Mouse (Mus musculus) forebrain, embryonic 13.5 days (tissue): ENCODE data around the gene Defb21. TPM values are rescaled to one million over a fixed set of nuclear protein-coding genes. Genes with fewer than 3 reads are reported as not detected.

Source experiments
- ATAC-seq: fragments of 200-750 bp; cut with Nextera tagmentation; 2 replicates; pipeline ENCODE4 v1.8.0; 2017
- H3K27ac ChIP-seq: fragments of 300-500 bp; sonication (generic); 2 replicates; pipeline ENCODE4 v1.5.1; 2015; ENCODE audit warnings: inconsistent platforms, mild to moderate bottlenecking, moderate library complexity
- H3K27me3 ChIP-seq: fragments of 300-500 bp; sonication (generic); 2 replicates; pipeline ENCODE4 v1.6.1; 2015; ENCODE audit warnings: mild to moderate bottlenecking, inconsistent platforms
- H3K36me3 ChIP-seq: fragments of 300-500 bp; sonication (generic); 2 replicates; pipeline ENCODE4 v1.6.1; 2015; ENCODE audit warnings: mild to moderate bottlenecking, inconsistent platforms; ENCODE audit not compliant: poor library complexity, severe bottlenecking
- H3K4me1 ChIP-seq: fragments of 300-500 bp; sonication (generic); 2 replicates; pipeline ENCODE4 v1.6.1; 2015; ENCODE audit warnings: inconsistent platforms
- H3K4me2 ChIP-seq: fragments of 300-500 bp; sonication (generic); 2 replicates; pipeline ENCODE4 v1.6.1; 2015; ENCODE audit warnings: inconsistent platforms, mild to moderate bottlenecking, moderate library complexity
- H3K4me3 ChIP-seq: fragments of 300-500 bp; sonication (generic); 2 replicates; pipeline ENCODE4 v1.5.1; 2015; ENCODE audit warnings: mild to moderate bottlenecking, inconsistent platforms
- H3K9ac ChIP-seq: fragments of 300-500 bp; sonication (generic); 2 replicates; pipeline ENCODE4 v1.6.1; 2015; ENCODE audit warnings: mild to moderate bottlenecking, inconsistent platforms
- H3K9me3 ChIP-seq: fragments of 300-500 bp; sonication (generic); replicated peaks from 2 replicates; pipeline ENCODE4 v1.6.1; 2016; ENCODE audit warnings: inconsistent platforms
- WGBS: fragments of 180-500 bp; shearing (Covaris S2); methylation state at CpG from one replicate; pipeline ENCODE4 v1.1.7; 2015; 5-methylcytosine and 5-hydroxymethylcytosine counted together
- polyA plus RNA-seq: library from polyadenylated mRNA; unstranded; fragments of >200 nt; fragmentation: Nextera tagmentation; extraction: Ambion mirVana; gene quantifications from 2 replicates; pipeline ENCODE4 v1.2.1, GENCODE M21; 2015

Defb21 gene
- polyA plus RNA-seq: not detected in 2 replicates

DNA sequence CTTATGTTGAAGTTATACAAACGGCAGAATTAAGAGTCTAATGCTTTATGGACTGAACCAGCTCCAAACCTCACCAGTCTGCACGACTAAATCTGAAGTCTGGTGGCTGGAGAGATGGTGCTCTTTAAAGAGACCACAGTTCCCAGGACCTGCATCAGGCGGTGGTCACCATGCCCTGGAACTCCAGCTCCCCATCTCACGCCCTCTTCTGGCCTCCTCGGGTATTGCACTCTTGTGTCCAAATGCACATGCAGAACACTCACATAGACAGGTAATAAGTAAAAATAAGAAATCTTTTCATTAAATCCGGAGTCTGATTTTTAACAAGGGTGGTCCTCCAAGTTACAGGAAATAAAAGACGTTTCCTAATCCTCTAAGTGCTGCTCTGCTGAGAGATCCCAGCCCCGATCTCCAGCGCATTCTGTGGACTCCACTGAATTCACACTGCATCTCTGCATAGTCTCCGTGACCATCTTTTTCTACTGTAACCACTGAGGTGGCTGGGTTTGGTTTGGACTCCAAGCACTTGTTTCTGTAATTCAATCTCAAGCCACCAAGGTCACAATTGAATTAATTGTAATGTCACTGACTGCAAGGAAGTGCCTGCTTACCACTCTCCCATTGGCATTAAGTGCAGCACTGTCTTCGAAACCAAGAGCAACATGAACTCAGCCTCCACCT is at the start of gene Defb21:
Defb21 (plus strand) TSS at position 631 of the 681 bp plus-strand sequence.
- no peak for ATAC-seq
- no peak within 1 kb of the TSS for H3K4me3 ChIP-seq
- 64% methylated on average over 11 of the region's 11 CpGs for WGBS
- no peaks in the 10 kb centered on the region for H3K27me3 ChIP-seq
- no peak within 1 kb of the TSS for H3K27ac ChIP-seq
- H3K9ac ChIP-seq: no peak within 1 kb of the TSS
- H3K4me1 ChIP-seq: no peaks in the 10 kb centered on the region
- H3K36me3 ChIP-seq: no peaks in the 10 kb centered on the region
- H3K9me3 ChIP-seq: no peaks in the 10 kb centered on the region
- no peak within 1 kb of the TSS for H3K4me2 ChIP-seq

DNA sequence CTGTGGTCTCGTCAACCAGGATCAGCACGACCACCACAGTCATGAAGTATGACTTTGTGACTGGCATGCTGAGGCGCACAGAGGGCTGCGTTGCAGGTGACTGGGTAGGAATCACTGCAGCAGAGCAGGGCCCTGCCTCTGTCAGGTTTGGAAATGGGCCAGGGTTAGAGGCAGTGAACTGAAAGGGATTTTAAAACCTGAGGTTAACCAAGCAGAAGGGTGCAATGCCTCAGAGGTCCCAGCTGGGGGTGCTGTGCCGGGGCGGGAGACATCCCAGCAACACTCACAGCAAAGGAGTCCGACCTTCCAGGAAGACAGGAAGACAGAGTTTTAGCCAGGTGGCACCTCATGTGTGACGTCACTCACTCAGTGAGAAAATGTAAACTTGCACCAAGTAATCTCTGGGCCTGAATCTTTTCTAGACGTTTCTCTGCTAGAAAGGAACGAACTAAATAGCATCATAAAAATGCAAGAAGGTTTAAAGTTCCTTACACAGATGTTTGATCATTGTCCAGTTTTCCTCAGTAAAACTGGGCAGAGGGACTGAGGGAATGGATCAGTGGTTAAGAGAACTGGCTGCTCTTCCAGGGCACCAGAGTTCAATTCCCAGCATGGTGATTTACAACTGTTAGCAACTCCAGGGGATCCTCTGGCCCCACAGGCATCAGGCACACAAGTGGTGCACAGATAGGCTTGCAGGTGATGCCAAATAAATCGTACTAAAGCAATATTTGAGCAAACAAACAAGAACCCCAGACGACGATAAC is 32.4 kb upstream of the Defb21 start, which contains the start of gene Defb29:
Defb29 (minus strand) TSS at position 155 of the 767 bp plus-strand sequence.
- H3K27ac ChIP-seq: no peak within 1 kb of the TSS
- H3K9me3 ChIP-seq: no peaks in the 10 kb centered on the region
- H3K9ac ChIP-seq: no peak within 1 kb of the TSS
- WGBS: 57% methylated on average over 13 of the region's 13 CpGs
- H3K36me3 ChIP-seq: no peaks in the 10 kb centered on the region
- no peaks in the 10 kb centered on the region for H3K4me1 ChIP-seq
- no peak within 1 kb of the TSS for H3K4me2 ChIP-seq
- H3K4me3 ChIP-seq: no peak within 1 kb of the TSS
- no peaks in the 10 kb centered on the region for H3K27me3 ChIP-seq
- no peak for ATAC-seq

GRCm38 (mm10) chr2:152541979-152542378 is 30.6 kb upstream of the Defb21 start:
- Histone ChIP-seq H3K9ac (no peak overlapping the region), H3K27me3 (no peaks in the 10 kb centered on the region), H3K27ac (no peak overlapping the region), H3K4me1 (no peaks in the 10 kb centered on the region), H3K36me3 (no peaks in the 10 kb centered on the region), H3K9me3 (no peaks in the 10 kb centered on the region), H3K4me2 (no peak overlapping the region), H3K4me3 (no peak overlapping the region)
- 87% methylated on average over 9 of the region's 9 CpGs for WGBS
- no peak for ATAC-seq

DNA sequence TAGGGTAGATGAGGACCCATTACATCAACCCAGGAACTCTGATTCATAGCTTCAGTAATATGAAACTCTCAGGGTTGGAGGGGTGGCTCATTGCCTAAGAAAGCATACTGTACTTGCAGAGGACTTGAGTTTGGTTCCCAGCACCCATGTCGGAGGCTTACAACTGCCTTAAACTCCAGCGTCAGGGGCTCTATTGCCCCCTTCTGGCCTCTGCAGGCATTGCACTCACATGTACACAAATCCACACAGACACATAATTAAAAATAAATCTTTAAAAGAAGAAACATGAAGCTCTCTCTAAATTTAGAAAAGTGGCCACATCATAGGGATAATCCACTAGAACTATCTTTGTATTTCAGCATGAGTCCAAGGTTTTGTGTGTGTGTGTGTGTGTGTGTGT is 29.6 kb upstream of the Defb21 start:
- no peak overlapping the region for H3K27ac ChIP-seq

DNA sequence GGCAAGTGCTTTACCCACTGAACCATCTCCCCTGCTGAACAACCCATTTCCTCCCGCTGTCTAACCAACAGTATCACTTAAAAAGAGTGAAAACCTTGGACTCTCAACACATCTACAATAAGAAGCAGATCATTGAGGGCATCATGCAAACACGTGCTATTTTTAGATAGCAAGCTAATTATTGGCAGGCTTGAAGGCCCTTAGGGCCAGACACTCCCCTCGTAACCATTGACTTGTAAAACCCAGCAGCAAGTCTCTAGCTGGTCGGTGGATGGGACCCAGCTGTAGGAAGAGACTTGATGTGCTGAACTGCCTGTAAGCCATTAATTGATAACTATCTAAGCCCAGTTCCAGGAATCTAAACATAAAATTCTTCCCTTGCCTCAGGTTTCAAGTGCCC is 29.1 kb upstream of the Defb21 start:
- no peak overlapping the region for H3K4me2 ChIP-seq
- H3K9ac ChIP-seq: no peak overlapping the region
- no peaks in the 10 kb centered on the region for H3K36me3 ChIP-seq
- H3K27me3 ChIP-seq: no peaks in the 10 kb centered on the region
- no peaks in the 10 kb centered on the region for H3K4me1 ChIP-seq
- no peak for ATAC-seq
- H3K9me3 ChIP-seq: no peaks in the 10 kb centered on the region
- 84% methylated on average over 4 of the region's 4 CpGs for WGBS
- H3K4me3 ChIP-seq: no peak overlapping the region
- H3K27ac ChIP-seq: no peak overlapping the region

More for the DNA sequence above, 29.6 kb upstream of the Defb21 start:
- no peak overlapping the region for H3K4me2 ChIP-seq
- H3K9ac ChIP-seq: no peak overlapping the region
- H3K36me3 ChIP-seq: no peaks in the 10 kb centered on the region
- no peak for ATAC-seq
- H3K27me3 ChIP-seq: no peaks in the 10 kb centered on the region
- no peaks in the 10 kb centered on the region for H3K4me1 ChIP-seq
- no peaks in the 10 kb centered on the region for H3K9me3 ChIP-seq
- WGBS: 79% methylated on average over 2 of the region's 2 CpGs
- no peak overlapping the region for H3K4me3 ChIP-seq

GRCm38 (mm10) chr2:152544691-152545090 is 27.9 kb upstream of the Defb21 start:
- Histone ChIP-seq H3K36me3 (no peaks in the 10 kb centered on the region), H3K4me2 (no peak overlapping the region), H3K27ac (no peak overlapping the region), H3K9me3 (no peaks in the 10 kb centered on the region), H3K4me3 (no peak overlapping the region), H3K9ac (no peak overlapping the region), H3K4me1 (no peaks in the 10 kb centered on the region), H3K27me3 (no peaks in the 10 kb centered on the region)
- peak; percentile 80; the same call in 1 of the 2 replicates for ATAC-seq
- 15% methylated on average over 4 of the region's 4 CpGs for WGBS

- ATAC-seq: no peak
- H3K4me3 ChIP-seq: no peak overlapping the region
- no peak overlapping the region for H3K4me2 ChIP-seq
- H3K27ac ChIP-seq: no peak overlapping the region
- H3K36me3 ChIP-seq: no peaks in the 10 kb centered on the region
- no peaks in the 10 kb centered on the region for H3K27me3 ChIP-seq
- H3K9ac ChIP-seq: no peak overlapping the region
- H3K4me1 ChIP-seq: no peaks in the 10 kb centered on the region
- H3K9me3 ChIP-seq: no peaks in the 10 kb centered on the region
- 83% methylated on average over 5 of the region's 5 CpGs for WGBS
These were observed 24.4 kb upstream of the Defb21 start for GRCm38 (mm10) chr2:152548124-152548523.

DNA sequence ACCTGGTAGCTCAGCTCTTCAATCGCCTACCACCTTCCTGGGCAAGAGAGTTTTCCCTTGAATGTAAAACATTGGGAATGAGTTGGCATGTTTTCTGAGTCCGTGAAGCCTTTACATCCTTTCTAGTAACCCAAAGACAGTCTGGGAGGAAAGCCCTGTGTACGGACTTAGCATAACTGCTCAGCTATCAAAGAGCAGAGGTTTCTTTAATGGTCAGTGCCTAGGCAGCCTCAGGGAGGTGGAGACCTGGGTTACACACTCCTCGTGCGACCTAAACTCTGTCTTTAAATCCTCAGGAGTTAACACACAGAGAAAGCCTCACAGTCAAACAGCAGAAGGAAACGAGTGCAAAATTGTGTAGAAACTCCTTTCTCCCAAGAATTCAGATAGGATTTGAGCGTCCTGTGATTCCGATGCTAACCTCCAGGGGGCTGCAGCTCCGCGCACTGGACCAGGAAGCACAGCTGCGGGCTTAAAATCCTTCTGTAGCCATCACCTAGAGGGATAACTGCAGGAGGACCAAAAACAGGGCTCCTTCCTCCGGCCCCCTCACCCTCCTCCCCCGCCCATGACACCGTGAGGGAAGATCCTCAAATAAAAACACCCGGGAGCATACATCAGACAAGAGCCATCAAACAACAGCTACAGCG is 18.6 kb upstream of the Defb21 start:
- H3K4me2 ChIP-seq: peak overlapping the region; percentile 44
- no peaks in the 10 kb centered on the region for H3K27me3 ChIP-seq
- H3K27ac ChIP-seq: no peak overlapping the region
- no peaks in the 10 kb centered on the region for H3K36me3 ChIP-seq
- no peak for ATAC-seq
- 13% methylated on average over 16 of the region's 16 CpGs for whole genome bisulfite sequencing
- H3K4me3 ChIP-seq: no peak overlapping the region
- no peaks in the 10 kb centered on the region for H3K9me3 ChIP-seq
- peak overlapping the region; percentile 32; the same call in 1 of the 2 replicates for H3K9ac ChIP-seq
- 0 out of 2 replicates have a peak, but pooled peaks cover 4% of the 10 kb centered on the region for H3K4me1 ChIP-seq

DNA sequence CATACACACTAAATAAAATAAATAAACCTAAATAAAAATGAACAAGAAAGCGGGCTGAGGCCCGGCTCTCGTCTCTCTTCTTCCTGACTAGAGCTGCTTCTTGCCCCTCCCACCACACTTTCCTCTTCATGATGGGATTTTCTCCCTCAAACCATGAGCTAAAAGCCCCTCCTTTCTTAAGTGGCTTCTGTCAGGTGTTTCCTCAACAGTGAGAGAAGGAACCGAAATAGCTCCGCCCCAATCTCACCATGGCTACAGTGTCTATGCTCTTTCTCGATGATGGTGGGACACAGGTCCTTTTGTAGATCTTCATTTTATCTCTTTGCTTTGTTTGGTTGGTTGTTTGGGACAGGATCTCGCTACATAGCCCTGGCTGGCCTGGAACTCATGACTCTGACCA is 15.9 kb upstream of the Defb21 start:
- H3K36me3 ChIP-seq: no peaks in the 10 kb centered on the region
- WGBS: 88% methylated on average over 7 of the region's 7 CpGs
- H3K27ac ChIP-seq: no peak overlapping the region
- no peak for ATAC-seq
- no peaks in the 10 kb centered on the region for H3K9me3 ChIP-seq
- no peaks in the 10 kb centered on the region for H3K27me3 ChIP-seq
- 0 out of 2 replicates have a peak, but pooled peaks cover 4% of the 10 kb centered on the region for H3K4me1 ChIP-seq
- H3K4me2 ChIP-seq: no peak overlapping the region
- no peak overlapping the region for H3K9ac ChIP-seq
- no peak overlapping the region for H3K4me3 ChIP-seq

DNA sequence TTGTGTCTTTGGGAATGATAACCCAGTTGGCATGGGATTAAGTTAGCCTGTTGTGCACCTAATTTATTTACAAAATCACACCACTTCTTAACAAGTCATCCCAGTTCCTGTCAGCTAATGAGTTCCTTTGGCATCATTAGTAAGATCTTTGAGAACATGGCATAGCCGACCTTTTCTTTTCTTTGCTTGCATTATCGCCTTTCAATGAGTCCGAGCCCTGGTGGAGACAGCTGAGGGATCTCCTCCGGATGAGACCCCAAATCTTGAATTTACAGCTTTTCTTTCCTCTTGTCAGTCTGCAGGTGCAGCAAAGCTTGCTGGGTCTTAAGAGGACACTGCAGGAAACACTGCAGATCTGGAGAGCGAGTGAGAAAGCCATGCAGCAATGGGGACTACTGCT is 3.5 kb upstream of the Defb21 start, which contains the start of gene Gm17416:
Gm17416 (plus strand) TSS at position 301 of the 400 bp plus-strand sequence.
- 80% methylated on average over 5 of the region's 5 CpGs for WGBS
- Histone ChIP-seq H3K27me3 (no peaks in the 10 kb centered on the region), H3K36me3 (no peaks in the 10 kb centered on the region), H3K9me3 (no peaks in the 10 kb centered on the region), H3K27ac (no peak within 1 kb of the TSS), H3K4me1 (no peaks in the 10 kb centered on the region), H3K4me2 (no peak within 1 kb of the TSS), H3K9ac (no peak within 1 kb of the TSS), H3K4me3 (no peak within 1 kb of the TSS)
- no peak for ATAC-seq

GRCm38 (mm10) chr2:152569881-152570280 is 2.7 kb upstream of the Defb21 start:
- Histone ChIP-seq H3K9ac (no peak overlapping the region), H3K4me3 (no peak overlapping the region), H3K27me3 (no peaks in the 10 kb centered on the region), H3K4me2 (no peak overlapping the region), H3K4me1 (no peaks in the 10 kb centered on the region), H3K36me3 (no peaks in the 10 kb centered on the region), H3K27ac (no peak overlapping the region), H3K9me3 (no peaks in the 10 kb centered on the region)
- WGBS: 82% methylated on average over 4 of the region's 4 CpGs
- no peak for ATAC-seq

DNA sequence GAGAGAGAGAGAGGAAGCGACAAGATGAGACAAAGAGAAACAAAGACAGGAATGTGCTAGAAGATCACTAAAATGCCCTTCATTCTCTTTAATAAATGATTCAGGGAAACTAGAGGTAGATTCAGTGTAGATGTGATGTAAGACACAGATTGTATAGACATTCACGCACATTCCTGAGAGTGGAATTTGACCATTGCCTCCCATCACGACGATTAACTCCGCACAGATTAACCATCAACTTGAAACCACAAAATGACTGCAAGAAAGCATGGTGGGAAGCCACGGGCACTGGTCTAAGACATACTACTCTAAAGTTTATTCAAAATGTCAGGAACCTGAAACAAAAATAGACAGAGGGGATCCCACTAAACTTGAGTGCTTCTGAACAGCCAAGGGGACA is 2.2 kb upstream of the Defb21 start:
- 86% methylated on average over 6 of the region's 6 CpGs for WGBS

More for the DNA sequence above, 2.2 kb upstream of the Defb21 start:
- no peaks in the 10 kb centered on the region for H3K9me3 ChIP-seq
- H3K4me2 ChIP-seq: no peak overlapping the region
- H3K36me3 ChIP-seq: no peaks in the 10 kb centered on the region
- H3K4me1 ChIP-seq: no peaks in the 10 kb centered on the region
- no peak overlapping the region for H3K9ac ChIP-seq
- no peak overlapping the region for H3K4me3 ChIP-seq
- H3K27ac ChIP-seq: no peak overlapping the region
- H3K27me3 ChIP-seq: no peaks in the 10 kb centered on the region
- no peak for ATAC-seq
